Mouse (Mus musculus) midbrain, embryonic 16.5 days (tissue): ENCODE data around the gene Col6a4. TPM values are rescaled to one million over a fixed set of nuclear protein-coding genes. Genes with fewer than 3 reads are reported as not detected.
A peak's percentile ranks its signal among the peaks of the same experiment; 100 is the strongest.

Source experiments
- ATAC-seq: fragments of 200-750 bp; cut with Nextera tagmentation; 2 replicates; pipeline ENCODE4 v1.8.0; 2017; ENCODE audit warnings: moderate TSS enrichment
- H3K27ac ChIP-seq: fragments of 300-500 bp; sonication (generic); 2 replicates; pipeline ENCODE4 v1.5.1; 2014; ENCODE audit warnings: mild to moderate bottlenecking, low read length, mixed read lengths
- H3K27me3 ChIP-seq: fragments of 300-500 bp; sonication (generic); 2 replicates; pipeline ENCODE4 v1.6.1; 2014; ENCODE audit warnings: low read depth, low read length, mixed read lengths; ENCODE audit not compliant: control insufficient read depth, insufficient read depth
- H3K36me3 ChIP-seq: fragments of 300-500 bp; sonication (generic); 2 replicates; pipeline ENCODE4 v1.6.1; 2014; ENCODE audit warnings: mild to moderate bottlenecking, low read length, moderate library complexity, mixed read lengths; ENCODE audit not compliant: control insufficient read depth, insufficient read depth
- H3K4me1 ChIP-seq: fragments of 300-500 bp; sonication (generic); 2 replicates; pipeline ENCODE4 v1.6.1; 2014; ENCODE audit warnings: mild to moderate bottlenecking, low read length, mixed read lengths; ENCODE audit not compliant: control insufficient read depth, insufficient read depth
- H3K4me2 ChIP-seq: fragments of 300-500 bp; sonication (generic); 2 replicates; pipeline ENCODE4 v1.6.1; 2014; ENCODE audit warnings: mild to moderate bottlenecking, low read length, mixed read lengths
- H3K4me3 ChIP-seq: fragments of 300-500 bp; sonication (generic); 2 replicates; pipeline ENCODE4 v1.5.1; 2014; ENCODE audit warnings: low read depth, mild to moderate bottlenecking, low read length, moderate library complexity, mixed read lengths
- H3K9ac ChIP-seq: fragments of 300-500 bp; sonication (generic); 2 replicates; pipeline ENCODE4 v1.6.1; 2014; ENCODE audit warnings: low read depth, low read length, mixed read lengths
- H3K9me3 ChIP-seq: fragments of 300-500 bp; sonication (generic); replicated peaks from 2 replicates; pipeline ENCODE4 v1.6.1; 2014; ENCODE audit warnings: mild to moderate bottlenecking, low read length, mixed read lengths; ENCODE audit not compliant: control insufficient read depth, poor library complexity, severe bottlenecking
- WGBS: fragments of 180-500 bp; shearing (Covaris S2); extraction: QIAGEN DNeasy Blood & Tissue Kit; methylation state at CpG from one replicate; pipeline ENCODE4 v1.1.7; 2014; 5-methylcytosine and 5-hydroxymethylcytosine counted together
- polyA plus RNA-seq: library from polyadenylated mRNA; unstranded; fragments of >200 nt; fragmentation: Nextera tagmentation; extraction: Ambion mirVana; gene quantifications from 2 replicates; pipeline ENCODE4 v1.2.1, GENCODE M21; 2015

Gene Col6a4
- polyA plus RNA-seq, 1 experiment from 2014 or later: 1.8 TPM

DNA sequence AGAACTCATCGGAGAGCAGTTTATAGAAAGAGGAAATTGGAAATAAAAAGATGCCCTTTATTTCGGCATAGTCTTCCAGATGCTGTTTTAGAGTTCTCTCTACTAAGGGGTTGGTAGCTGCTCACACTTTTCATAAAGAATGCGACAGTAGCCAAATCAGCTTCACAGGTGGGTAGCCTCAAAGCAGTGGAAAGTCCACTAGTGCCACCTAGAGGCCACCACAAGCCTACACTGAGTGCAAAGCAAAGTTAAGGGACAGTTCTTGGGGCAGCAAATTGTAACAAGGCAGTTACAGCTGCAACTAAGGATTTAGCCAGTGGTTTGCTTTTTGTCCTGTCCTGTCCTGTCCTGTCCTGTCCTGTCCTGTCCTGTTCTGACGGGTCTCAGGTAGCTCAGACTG lies 27.0 kb upstream of the Col6a4 start:
- Histone ChIP-seq H3K4me3 (no peak overlapping the region), H3K27ac (no peak overlapping the region), H3K4me2 (no peak overlapping the region), H3K36me3 (no peaks in the 10 kb centered on the region), H3K9me3 (no peaks in the 10 kb centered on the region), H3K27me3 (no peaks in the 10 kb centered on the region), H3K9ac (no peak overlapping the region), H3K4me1 (peaks cover 19% of the 10 kb centered on the region)
- no peak for ATAC-seq
- WGBS: 54% methylated on average over 4 of the region's 4 CpGs

DNA sequence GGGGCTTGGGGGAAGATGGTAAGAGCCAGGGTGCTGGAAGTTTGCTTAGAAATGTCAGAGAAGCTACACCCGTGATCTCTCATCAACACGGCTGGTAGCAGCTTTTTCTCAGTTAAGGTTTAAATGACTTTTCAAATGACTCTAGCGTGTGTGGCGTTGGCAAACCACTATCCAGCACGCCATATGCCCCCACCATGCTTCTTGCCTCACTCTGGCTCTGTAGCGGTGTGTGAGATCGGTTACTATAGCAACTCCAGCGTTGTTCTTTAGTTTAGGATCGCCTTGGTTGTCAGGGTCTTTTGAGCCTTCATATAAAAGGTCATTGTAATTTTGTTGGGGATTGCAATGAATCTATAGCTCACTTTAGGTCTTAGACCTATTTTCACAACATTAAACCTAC lies 22.5 kb upstream of the Col6a4 start:
- no peak overlapping the region for H3K4me3 ChIP-seq
- no peak overlapping the region for H3K27ac ChIP-seq
- H3K27me3 ChIP-seq: no peaks in the 10 kb centered on the region
- H3K9me3 ChIP-seq: no peaks in the 10 kb centered on the region
- H3K4me1 ChIP-seq: 0 out of 2 replicates have a peak, but pooled peaks cover 2% of the 10 kb centered on the region
- ATAC-seq: no peak
- no peak overlapping the region for H3K4me2 ChIP-seq
- 39% methylated on average over 9 of the region's 9 CpGs for WGBS
- H3K9ac ChIP-seq: no peak overlapping the region
- no peaks in the 10 kb centered on the region for H3K36me3 ChIP-seq

DNA sequence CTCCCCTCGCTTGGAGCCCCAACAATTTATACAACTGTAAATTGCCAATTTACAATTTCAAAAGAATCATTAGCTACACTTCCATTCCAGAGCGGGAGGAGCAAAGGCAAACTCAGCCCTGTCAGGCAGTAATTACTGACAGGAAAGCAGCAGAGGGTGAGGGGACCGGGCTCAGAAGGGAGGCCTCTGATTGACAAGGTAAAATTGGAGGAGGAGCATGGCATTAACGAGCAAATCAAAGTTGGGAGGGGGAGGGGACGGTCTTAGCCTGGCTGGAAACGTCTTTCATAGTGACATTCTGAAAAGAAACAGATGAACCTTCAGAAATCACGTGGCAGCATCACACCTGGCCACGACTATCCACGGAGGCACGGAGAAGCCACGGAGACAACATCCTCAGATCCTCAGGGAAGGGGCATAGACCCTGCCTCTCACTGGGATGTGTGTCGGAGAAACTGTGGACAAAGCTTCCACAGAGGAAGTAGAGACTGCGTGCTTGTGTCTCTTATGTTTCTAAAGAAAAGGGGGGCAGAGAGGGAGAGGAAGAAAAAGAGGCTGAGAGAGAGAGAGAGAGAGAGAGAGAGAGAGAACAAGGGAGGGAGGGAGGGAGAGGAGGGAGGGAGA lies 19.3 kb upstream of the Col6a4 start:
- Histone ChIP-seq H3K4me1 (0 out of 2 replicates have a peak, but pooled peaks cover 2% of the 10 kb centered on the region), H3K9ac (peak overlapping the region; percentile 27; the same call in 1 of the 2 replicates), H3K9me3 (no peaks in the 10 kb centered on the region), H3K27me3 (no peaks in the 10 kb centered on the region), H3K4me3 (peak overlapping the region; percentile 21; the same call in 1 of the 2 replicates), H3K36me3 (no peaks in the 10 kb centered on the region), H3K4me2 (peak overlapping the region; percentile 48), H3K27ac (peak overlapping the region; percentile 15; the same call in 1 of the 2 replicates)
- peak; percentile 61 for ATAC-seq
- WGBS: 8% methylated on average over 13 of the region's 13 CpGs

DNA sequence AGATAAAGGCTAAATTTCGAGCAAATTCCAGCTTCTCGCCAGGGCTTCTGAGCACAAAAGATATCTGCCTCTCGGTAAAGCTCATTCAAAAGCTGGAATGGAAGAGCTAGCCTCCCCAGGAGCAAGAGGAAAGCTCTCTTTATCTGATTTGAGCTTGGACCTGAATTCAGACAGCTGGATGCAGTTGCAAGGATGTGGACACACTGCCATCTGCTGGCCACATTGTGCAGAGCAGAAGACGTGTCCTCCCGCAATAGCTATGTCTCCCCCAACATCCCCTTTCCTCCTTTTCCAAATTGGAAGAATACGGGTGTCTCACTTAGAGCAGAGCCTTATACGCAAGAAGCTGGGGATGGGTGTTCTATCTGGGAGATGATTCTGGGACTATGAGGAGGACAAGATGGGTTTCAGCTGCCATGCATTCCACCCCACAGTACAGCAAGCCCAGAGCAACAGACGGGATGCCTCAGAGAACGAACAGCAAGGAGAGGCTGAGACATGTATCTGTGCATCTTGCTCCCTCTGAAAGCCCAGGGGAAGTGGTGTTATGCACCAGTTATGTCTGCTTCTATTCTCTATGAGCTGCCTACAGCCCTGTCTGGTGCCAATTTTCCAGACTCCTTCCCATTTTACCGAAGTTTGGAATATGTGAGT lies 16.3 kb upstream of the Col6a4 start:
- H3K9ac ChIP-seq: no peak overlapping the region
- H3K36me3 ChIP-seq: no peaks in the 10 kb centered on the region
- no peaks in the 10 kb centered on the region for H3K9me3 ChIP-seq
- H3K4me3 ChIP-seq: no peak overlapping the region
- H3K27me3 ChIP-seq: no peaks in the 10 kb centered on the region
- 0 out of 2 replicates have a peak, but pooled peaks cover 2% of the 10 kb centered on the region for H3K4me1 ChIP-seq
- ATAC-seq: peak; percentile 54; the same call in 1 of the 2 replicates
- 29% methylated on average over 10 of the region's 10 CpGs for WGBS
- no peak overlapping the region for H3K4me2 ChIP-seq
- H3K27ac ChIP-seq: peak overlapping the region; percentile 61

DNA sequence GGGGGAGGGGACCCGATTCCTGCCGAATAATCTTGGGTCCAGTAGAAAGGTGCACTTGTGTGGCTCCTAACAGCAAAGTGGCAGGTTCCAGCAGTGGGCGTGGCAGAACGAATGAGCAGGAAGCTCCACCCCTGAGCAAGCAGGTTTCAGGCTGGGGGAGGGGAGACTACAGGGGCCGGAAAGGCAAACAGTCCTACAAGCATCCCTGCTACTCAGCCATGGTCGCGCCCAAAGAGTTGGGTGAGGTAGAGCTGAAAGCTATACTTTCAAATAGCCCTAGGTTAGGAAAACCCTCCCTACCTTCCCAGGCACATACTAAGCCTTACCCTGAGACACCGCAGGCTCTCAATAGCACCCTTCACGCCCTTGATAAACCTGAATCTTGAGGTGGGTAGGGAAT lies 9.7 kb upstream of the Col6a4 start:
- H3K27me3 ChIP-seq: no peaks in the 10 kb centered on the region
- H3K9me3 ChIP-seq: no peaks in the 10 kb centered on the region
- peaks cover 3% of the 10 kb centered on the region; the same call in 1 of the 2 replicates for H3K4me1 ChIP-seq
- WGBS: 79% methylated on average over 9 of the region's 9 CpGs
- no peaks in the 10 kb centered on the region for H3K36me3 ChIP-seq
- H3K4me3 ChIP-seq: no peak overlapping the region
- H3K4me2 ChIP-seq: no peak overlapping the region
- ATAC-seq: no peak
- no peak overlapping the region for H3K9ac ChIP-seq
- H3K27ac ChIP-seq: no peak overlapping the region

DNA sequence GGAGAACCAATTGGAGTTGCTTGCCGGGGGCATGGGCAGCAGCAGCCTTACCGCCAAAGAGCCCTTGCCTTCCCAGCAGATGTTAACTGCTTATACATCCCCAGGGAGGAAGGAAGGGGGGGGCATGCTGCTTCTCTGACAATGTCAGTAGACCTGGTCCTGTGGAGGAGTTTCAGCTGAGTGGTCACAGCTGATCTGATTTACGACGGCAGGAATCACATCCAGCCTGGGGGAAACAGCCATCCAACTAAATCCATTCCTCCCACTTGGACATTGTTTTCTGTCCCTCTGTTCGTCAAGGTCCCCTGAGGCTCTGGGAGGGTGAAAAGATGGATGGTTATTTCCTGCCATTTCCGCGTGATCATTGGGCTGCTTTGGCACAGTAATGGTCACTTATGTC lies 7.8 kb upstream of the Col6a4 start:
- H3K4me1 ChIP-seq: peaks cover 15% of the 10 kb centered on the region
- WGBS: 78% methylated on average over 7 of the region's 7 CpGs
- no peak overlapping the region for H3K9ac ChIP-seq
- no peak for ATAC-seq
- H3K36me3 ChIP-seq: no peaks in the 10 kb centered on the region
- H3K27ac ChIP-seq: no peak overlapping the region
- H3K9me3 ChIP-seq: no peaks in the 10 kb centered on the region
- no peaks in the 10 kb centered on the region for H3K27me3 ChIP-seq
- no peak overlapping the region for H3K4me2 ChIP-seq
- H3K4me3 ChIP-seq: no peak overlapping the region

DNA sequence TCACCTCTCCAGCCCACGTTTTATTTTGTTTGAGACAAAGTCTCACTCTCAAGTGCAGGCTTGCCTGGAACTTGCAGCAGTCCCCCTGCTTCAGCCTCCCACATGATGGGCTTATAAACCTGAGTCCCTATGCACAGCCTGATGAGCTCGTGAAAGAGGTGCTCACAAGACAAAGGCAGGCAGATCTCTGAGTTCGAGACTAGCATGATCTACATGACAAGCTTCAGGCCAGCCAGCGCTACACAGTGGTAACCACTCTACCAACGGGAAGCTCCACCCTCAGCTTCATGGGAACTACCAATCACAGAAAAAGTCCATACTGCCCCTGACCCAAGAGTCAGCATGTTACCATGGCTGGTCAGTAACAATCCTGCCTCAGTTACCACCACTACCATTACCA lies 4.6 kb upstream of the Col6a4 start:
- H3K9ac ChIP-seq: no peak overlapping the region
- H3K36me3 ChIP-seq: no peaks in the 10 kb centered on the region
- no peak overlapping the region for H3K4me2 ChIP-seq
- 82% methylated on average over 5 of the region's 5 CpGs for WGBS
- H3K27ac ChIP-seq: peak overlapping the region; percentile 53
- peaks cover 15% of the 10 kb centered on the region for H3K4me1 ChIP-seq
- H3K27me3 ChIP-seq: no peaks in the 10 kb centered on the region
- no peak for ATAC-seq
- no peaks in the 10 kb centered on the region for H3K9me3 ChIP-seq
- no peak overlapping the region for H3K4me3 ChIP-seq

DNA sequence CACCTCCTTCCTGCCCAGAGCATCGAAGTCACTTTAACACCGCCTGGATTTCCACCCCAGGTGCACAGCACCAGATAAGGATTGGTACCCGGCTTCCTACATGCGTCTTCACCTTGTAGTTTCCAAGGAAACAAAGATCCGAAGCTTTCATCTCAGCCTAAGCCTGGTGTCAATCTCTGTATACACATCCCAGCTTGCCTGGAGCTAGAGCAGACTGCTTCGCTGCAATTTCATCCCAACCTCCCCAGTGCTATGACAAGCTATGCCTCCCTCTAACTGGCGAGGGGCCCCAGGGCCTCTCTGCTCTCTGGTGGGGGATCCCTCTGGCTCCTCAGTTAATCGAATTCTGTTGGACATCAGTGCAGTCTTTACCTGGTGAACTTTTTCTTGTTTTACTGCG lies 3.7 kb upstream of the Col6a4 start:
- Histone ChIP-seq H3K27ac (peak overlapping the region; percentile 19), H3K4me1 (peaks cover 15% of the 10 kb centered on the region), H3K27me3 (no peaks in the 10 kb centered on the region), H3K36me3 (no peaks in the 10 kb centered on the region), H3K4me2 (peak overlapping the region; percentile 18; the same call in 1 of the 2 replicates), H3K9ac (no peak overlapping the region), H3K4me3 (no peak overlapping the region), H3K9me3 (no peaks in the 10 kb centered on the region)
- 44% methylated on average over 9 of the region's 9 CpGs for WGBS
- peak; percentile 92 for ATAC-seq

DNA sequence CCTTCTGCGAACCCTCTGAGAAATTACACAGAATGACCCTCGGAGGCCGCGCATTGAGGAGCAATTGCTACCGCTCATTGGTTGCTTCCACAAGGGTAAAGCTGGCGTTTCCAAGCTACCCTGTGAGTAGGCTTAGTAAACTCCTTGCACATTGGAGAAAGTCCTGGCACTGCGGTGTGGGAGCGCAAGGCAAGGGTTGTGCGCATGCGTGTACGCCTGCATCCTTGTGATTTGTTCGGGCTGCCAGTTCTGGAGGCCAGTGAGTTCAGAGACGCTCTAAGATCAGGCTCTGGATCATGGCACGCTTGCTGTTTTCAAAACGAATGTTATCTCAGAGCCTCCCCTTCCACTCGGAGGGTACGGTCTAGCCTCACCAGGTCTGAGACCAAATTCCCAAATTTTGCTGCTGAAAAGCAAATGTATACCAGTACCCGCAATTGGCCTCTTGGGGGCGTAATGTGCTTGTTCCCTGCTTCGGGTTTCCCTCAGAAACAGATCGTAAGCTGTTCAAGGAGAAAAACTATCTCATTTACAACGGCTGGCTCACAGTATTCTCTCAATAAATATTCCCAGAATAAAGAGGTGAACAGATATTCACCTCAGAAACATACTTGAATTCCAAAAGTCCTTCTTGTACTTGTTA lies 2.9 kb upstream of the Col6a4 start:
- peak overlapping the region; percentile 19 for H3K27ac ChIP-seq
- WGBS: 69% methylated on average over 22 of the region's 22 CpGs
- no peak for ATAC-seq

More for the DNA sequence above, 2.9 kb upstream of the Col6a4 start:
- Histone ChIP-seq H3K9me3 (no peaks in the 10 kb centered on the region), H3K9ac (no peak overlapping the region), H3K4me2 (peak overlapping the region; percentile 18), H3K4me1 (peaks cover 15% of the 10 kb centered on the region), H3K27me3 (no peaks in the 10 kb centered on the region), H3K4me3 (no peak overlapping the region), H3K36me3 (no peaks in the 10 kb centered on the region)
